Mouse (Mus musculus) midbrain, embryonic 13.5 days (tissue): ENCODE results near the gene Mipep. TPM values are rescaled to one million over a fixed set of nuclear protein-coding genes. Genes with fewer than 3 reads are reported as not detected.

Experiments
- ATAC-seq: fragments of 200-750 bp; cut with Nextera tagmentation; 2 replicates; pipeline ENCODE4 v1.8.0; 2017; ENCODE audit warnings: mild to moderate bottlenecking, moderate TSS enrichment, moderate library complexity
- H3K27ac ChIP-seq: fragments of 300-500 bp; sonication (generic); 2 replicates; pipeline ENCODE4 v1.5.1; 2015; ENCODE audit warnings: inconsistent platforms, mild to moderate bottlenecking, moderate library complexity
- H3K27me3 ChIP-seq: fragments of 300-500 bp; sonication (generic); 2 replicates; pipeline ENCODE4 v1.6.1; 2015; ENCODE audit warnings: mild to moderate bottlenecking, inconsistent platforms
- H3K36me3 ChIP-seq: fragments of 300-500 bp; sonication (generic); 2 replicates; pipeline ENCODE4 v1.6.1; 2015; ENCODE audit warnings: mild to moderate bottlenecking, inconsistent platforms
- H3K4me1 ChIP-seq: fragments of 300-500 bp; sonication (generic); replicated peaks from 2 replicates; pipeline ENCODE4 v1.6.1; 2015; ENCODE audit warnings: inconsistent platforms
- H3K4me2 ChIP-seq: fragments of 300-500 bp; sonication (generic); replicated peaks from 2 replicates; pipeline ENCODE4 v1.6.1; 2015; ENCODE audit warnings: moderate library complexity, mild to moderate bottlenecking, inconsistent platforms
- H3K4me3 ChIP-seq: fragments of 300-500 bp; sonication (generic); replicated peaks from 2 replicates; pipeline ENCODE4 v1.5.1; 2015; ENCODE audit warnings: mild to moderate bottlenecking, inconsistent platforms
- H3K9ac ChIP-seq: fragments of 300-500 bp; sonication (generic); replicated peaks from 2 replicates; pipeline ENCODE4 v1.6.1; 2015; ENCODE audit warnings: mild to moderate bottlenecking, inconsistent platforms
- H3K9me3 ChIP-seq: fragments of 300-500 bp; sonication (generic); 2 replicates; pipeline ENCODE4 v1.6.1; 2016; ENCODE audit warnings: mild to moderate bottlenecking, inconsistent platforms
- WGBS: fragments of 180-500 bp; shearing (Covaris S2); methylation state at CpG from one replicate; pipeline ENCODE4 v1.1.7; 2015; 5-methylcytosine and 5-hydroxymethylcytosine counted together
- polyA plus RNA-seq: library from polyadenylated mRNA; unstranded; fragments of >200 nt; fragmentation: Nextera tagmentation; extraction: Ambion mirVana; gene quantifications from 2 replicates; pipeline ENCODE4 v1.2.1, GENCODE M21; 2015

Mipep gene
- polyA plus RNA-seq, 1 experiment from 2014 or later: 18.1 TPM

- Histone ChIP-seq H3K4me3 (no peak overlapping the region), H3K9me3 (no peaks in the 10 kb centered on the region), H3K36me3 (peaks cover 31% of the 10 kb centered on the region), H3K4me1 (peaks cover 12% of the 10 kb centered on the region), H3K4me2 (no peak overlapping the region), H3K27ac (no peak overlapping the region), H3K27me3 (no peaks in the 10 kb centered on the region), H3K9ac (no peak overlapping the region)
- 83% methylated on average over 9 of the region's 9 CpGs for WGBS
- no peak for ATAC-seq
These were observed 40.7 kb upstream of the Mipep start for GRCm38 (mm10) chr14:60743681-60744080.

GRCm38 (mm10) chr14:60745201-60745600, 39.2 kb upstream of the Mipep start:
- 91% methylated on average over 6 of the region's 6 CpGs for WGBS
- H3K27me3 ChIP-seq: no peaks in the 10 kb centered on the region
- ATAC-seq: no peak
- no peak overlapping the region for H3K9ac ChIP-seq
- H3K4me3 ChIP-seq: no peak overlapping the region
- no peak overlapping the region for H3K27ac ChIP-seq
- H3K36me3 ChIP-seq: peaks cover 45% of the 10 kb centered on the region
- H3K9me3 ChIP-seq: no peaks in the 10 kb centered on the region
- H3K4me2 ChIP-seq: no peak overlapping the region
- H3K4me1 ChIP-seq: peaks cover 4% of the 10 kb centered on the region

GRCm38 (mm10) chr14:60746141-60746540, 38.2 kb upstream of the Mipep start:
- Histone ChIP-seq H3K4me1 (no peaks in the 10 kb centered on the region), H3K9ac (no peak overlapping the region), H3K27ac (no peak overlapping the region), H3K27me3 (no peaks in the 10 kb centered on the region), H3K4me3 (no peak overlapping the region), H3K4me2 (no peak overlapping the region), H3K36me3 (peaks cover 53% of the 10 kb centered on the region), H3K9me3 (no peaks in the 10 kb centered on the region)
- WGBS: 95% methylated on average over 10 of the region's 10 CpGs
- no peak for ATAC-seq

GRCm38 (mm10) chr14:60747154-60747870, 37.1 kb upstream of the Mipep start:
- no peak overlapping the region for H3K4me3 ChIP-seq
- no peak overlapping the region for H3K9ac ChIP-seq
- no peak overlapping the region for H3K4me2 ChIP-seq
- H3K27me3 ChIP-seq: no peaks in the 10 kb centered on the region
- peaks cover 60% of the 10 kb centered on the region for H3K36me3 ChIP-seq
- H3K9me3 ChIP-seq: no peaks in the 10 kb centered on the region
- H3K27ac ChIP-seq: no peak overlapping the region
- H3K4me1 ChIP-seq: no peaks in the 10 kb centered on the region
- ATAC-seq: no peak
- WGBS: 92% methylated on average over 21 of the region's 21 CpGs

GRCm38 (mm10) chr14:60749880-60750279, 34.5 kb upstream of the Mipep start:
- peaks cover 11% of the 10 kb centered on the region; the same call in 1 of the 2 replicates for H3K4me1 ChIP-seq
- no peak overlapping the region for H3K4me3 ChIP-seq
- H3K27ac ChIP-seq: no peak overlapping the region
- no peak overlapping the region for H3K4me2 ChIP-seq
- WGBS: 94% methylated on average over 12 of the region's 12 CpGs
- H3K27me3 ChIP-seq: no peaks in the 10 kb centered on the region
- H3K9ac ChIP-seq: no peak overlapping the region
- no peak for ATAC-seq
- peaks cover 73% of the 10 kb centered on the region for H3K36me3 ChIP-seq
- H3K9me3 ChIP-seq: no peaks in the 10 kb centered on the region

- 94% methylated on average over 16 of the region's 16 CpGs for WGBS
- Histone ChIP-seq H3K4me2 (no peak overlapping the region), H3K27ac (no peak overlapping the region), H3K9me3 (no peaks in the 10 kb centered on the region), H3K27me3 (no peaks in the 10 kb centered on the region), H3K9ac (no peak overlapping the region), H3K36me3 (peaks cover 77% of the 10 kb centered on the region), H3K4me3 (no peak overlapping the region), H3K4me1 (peaks cover 11% of the 10 kb centered on the region; the same call in 1 of the 2 replicates)
- no peak for ATAC-seq
These were observed 32.8 kb upstream of the Mipep start for GRCm38 (mm10) chr14:60751581-60751980.

- Histone ChIP-seq H3K36me3 (peaks cover 76% of the 10 kb centered on the region), H3K9ac (no peak overlapping the region), H3K4me2 (no peak overlapping the region), H3K4me3 (no peak overlapping the region), H3K9me3 (no peaks in the 10 kb centered on the region), H3K27me3 (no peaks in the 10 kb centered on the region), H3K4me1 (peaks cover 11% of the 10 kb centered on the region; the same call in 1 of the 2 replicates), H3K27ac (peak overlapping the region; percentile 19; the same call in 1 of the 2 replicates)
- WGBS: 59% methylated on average over 14 of the region's 14 CpGs
- ATAC-seq: peak; percentile 83; the same call in 1 of the 2 replicates
These were observed 31.2 kb upstream of the Mipep start for GRCm38 (mm10) chr14:60752892-60753800.

GRCm38 (mm10) chr14:60753801-60754126, 30.6 kb upstream of the Mipep start:
- Histone ChIP-seq H3K27ac (no peak overlapping the region), H3K27me3 (no peaks in the 10 kb centered on the region), H3K4me3 (no peak overlapping the region), H3K9ac (no peak overlapping the region), H3K36me3 (peaks cover 78% of the 10 kb centered on the region), H3K4me1 (peaks cover 11% of the 10 kb centered on the region; the same call in 1 of the 2 replicates), H3K4me2 (no peak overlapping the region), H3K9me3 (no peaks in the 10 kb centered on the region)
- WGBS: 80% methylated on average over 10 of the region's 10 CpGs
- ATAC-seq: peak; percentile 57; the same call in 1 of the 2 replicates

GRCm38 (mm10) chr14:60754656-60755055, 29.7 kb upstream of the Mipep start:
- H3K9ac ChIP-seq: no peak overlapping the region
- no peak overlapping the region for H3K4me2 ChIP-seq
- H3K4me1 ChIP-seq: peaks cover 11% of the 10 kb centered on the region; the same call in 1 of the 2 replicates
- H3K9me3 ChIP-seq: no peaks in the 10 kb centered on the region
- 97% methylated on average over 5 of the region's 5 CpGs for WGBS
- no peak overlapping the region for H3K4me3 ChIP-seq
- H3K36me3 ChIP-seq: peaks cover 78% of the 10 kb centered on the region
- ATAC-seq: no peak
- H3K27me3 ChIP-seq: no peaks in the 10 kb centered on the region
- no peak overlapping the region for H3K27ac ChIP-seq

- Histone ChIP-seq H3K27ac (no peak overlapping the region), H3K4me2 (no peak overlapping the region), H3K4me1 (peaks cover 11% of the 10 kb centered on the region; the same call in 1 of the 2 replicates), H3K4me3 (no peak overlapping the region), H3K36me3 (peaks cover 80% of the 10 kb centered on the region), H3K27me3 (no peaks in the 10 kb centered on the region), H3K9ac (no peak overlapping the region), H3K9me3 (no peaks in the 10 kb centered on the region)
- WGBS: 94% methylated on average over 15 of the region's 15 CpGs
- no peak for ATAC-seq
These were observed 28.1 kb upstream of the Mipep start for GRCm38 (mm10) chr14:60756271-60756670.

- Histone ChIP-seq H3K27ac (no peak overlapping the region), H3K4me2 (no peak overlapping the region), H3K27me3 (no peaks in the 10 kb centered on the region), H3K9me3 (no peaks in the 10 kb centered on the region), H3K9ac (no peak overlapping the region), H3K4me1 (peaks cover 11% of the 10 kb centered on the region; the same call in 1 of the 2 replicates), H3K4me3 (no peak overlapping the region), H3K36me3 (peaks cover 84% of the 10 kb centered on the region)
- ATAC-seq: no peak
- 98% methylated on average over 8 of the region's 8 CpGs for WGBS
These were observed 27.1 kb upstream of the Mipep start for GRCm38 (mm10) chr14:60757265-60757664.

- 95% methylated on average over 7 of the region's 7 CpGs for WGBS
- Histone ChIP-seq H3K9ac (no peak overlapping the region), H3K4me1 (peaks cover 10% of the 10 kb centered on the region; the same call in 1 of the 2 replicates), H3K4me3 (no peak overlapping the region), H3K36me3 (peaks cover 86% of the 10 kb centered on the region), H3K27me3 (no peaks in the 10 kb centered on the region), H3K4me2 (no peak overlapping the region), H3K27ac (no peak overlapping the region), H3K9me3 (no peaks in the 10 kb centered on the region)
- no peak for ATAC-seq
These were observed 26.7 kb upstream of the Mipep start for GRCm38 (mm10) chr14:60757722-60758121.
